Mouse (Mus musculus) heart, postnatal 0 days (tissue): Measurements from ENCODE around the gene Rsrp1.

ENCODE experiments used
- CTCF ChIP-seq: IDR thresholded peaks from 2 replicates; pipeline ENCODE4 v1.5.1; 2016; ENCODE audit warnings: antibody characterized with exemption, control low read depth, low read depth
- EP300 ChIP-seq: IDR thresholded peaks from 2 replicates; pipeline ENCODE4 v1.6.1; 2016; ENCODE audit warnings: antibody characterized with exemption, low read depth

DNA sequence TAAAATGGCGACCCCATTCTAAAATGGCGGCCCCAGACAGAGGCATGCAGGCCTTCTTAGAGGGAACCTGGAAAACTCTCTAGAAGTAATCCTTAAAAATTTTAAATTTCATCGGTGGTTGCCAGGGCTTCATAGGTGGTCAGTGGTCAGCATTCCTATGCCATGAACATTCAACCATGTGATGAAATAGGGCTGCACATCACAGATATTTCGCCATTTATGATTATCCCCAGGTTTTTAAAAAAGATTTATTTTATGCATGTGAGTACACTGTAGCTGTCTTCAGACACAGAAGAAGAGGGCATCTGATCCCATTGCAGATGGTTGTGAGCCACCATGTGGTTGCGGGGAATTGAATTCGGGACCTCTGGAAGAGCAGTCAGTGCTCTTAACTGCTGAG is 2.8 kb upstream of the Rsrp1 start:
- TF ChIP-seq CTCF: no peak
- TF ChIP-seq EP300: no peak
